Mouse (Mus musculus): ENCODE measurements at regions not wholly inside any gene's neighbourhood (a gene's known extent, or its start where the extent isn't known, plus 50 kb on each side); places are given as distances from the start of the nearest gene placed in this dataset.
"Not testable (repeated sequence)": the region's sequence is repeated elsewhere in the genome, so short reads cannot be mapped to it uniquely, and the experiment has no call there.

- Histone ChIP-seq H3K4me1 (ENCODE audit: control insufficient read depth, insufficient read depth, insufficient read length, low read length) (no peaks in the 10 kb centered on the region), H3K4me3 (ENCODE audit: insufficient read depth, low read depth, low read length) (no peak overlapping the region), H3K27ac (replicated peaks; ENCODE audit: low read depth, low read length) (no peak overlapping the region)
These were observed 161.7 kb downstream of the BC067074 start for GRCm38 (mm10) chr13:113454490-113455295.

GRCm38 (mm10) chr13:113448378-113448777 lies 155.4 kb downstream of the BC067074 start:
- Histone ChIP-seq H3K27ac (replicated peaks; ENCODE audit: low read depth, low read length) (no peak overlapping the region), H3K4me1 (ENCODE audit: control insufficient read depth, insufficient read depth, insufficient read length, low read length) (0 out of 2 replicates have a peak, but pooled peaks cover 2% of the 10 kb centered on the region)

GRCm38 (mm10) chr13:113446226-113446625 lies 153.3 kb downstream of the BC067074 start:
- Histone ChIP-seq H3K27ac (replicated peaks; ENCODE audit: low read depth, low read length) (no peak overlapping the region), H3K4me3 (ENCODE audit: insufficient read depth, low read depth, low read length) (no peak overlapping the region)

More at GRCm38 (mm10) chr13:113448378-113448777, 155.4 kb downstream of the BC067074 start:
- H3K4me3 ChIP-seq (ENCODE audit: insufficient read depth, low read depth, low read length) = no peak overlapping the region

GRCm38 (mm10) chr13:113444481-113444880 lies 151.5 kb downstream of the BC067074 start:
- not testable (repeated sequence) for H3K27ac ChIP-seq (replicated peaks; ENCODE audit: low read depth, low read length); H3K4me3 ChIP-seq (ENCODE audit: insufficient read depth, low read depth, low read length)
- peaks cover 11% of the 10 kb centered on the region; the same call in 1 of the 2 replicates for H3K4me1 ChIP-seq (ENCODE audit: control insufficient read depth, insufficient read depth, insufficient read length, low read length)

More at GRCm38 (mm10) chr13:113446226-113446625, 153.3 kb downstream of the BC067074 start:
- peaks cover 11% of the 10 kb centered on the region; the same call in 1 of the 2 replicates for H3K4me1 ChIP-seq (ENCODE audit: control insufficient read depth, insufficient read depth, insufficient read length, low read length)

DNA sequence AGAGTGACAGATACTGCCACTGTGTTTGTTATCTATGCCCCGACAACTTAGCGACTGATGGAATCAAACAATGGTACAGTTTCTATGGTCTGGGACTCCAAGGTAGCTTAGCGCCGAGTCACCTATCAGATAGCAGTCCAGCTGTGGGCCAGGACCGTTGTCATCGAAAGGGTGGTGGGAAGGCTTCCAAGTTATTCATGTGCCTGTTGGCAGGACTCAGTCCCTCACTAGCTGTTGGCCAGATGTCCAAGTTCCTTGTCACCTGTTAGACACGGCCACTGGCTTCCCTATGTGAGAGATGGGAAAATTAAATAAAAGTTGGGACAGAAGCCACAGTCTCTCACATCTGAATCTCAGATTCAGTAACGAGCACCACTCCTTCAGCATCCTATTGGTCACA lies 150.1 kb downstream of the BC067074 start:
- Histone ChIP-seq H3K4me3 (ENCODE audit: insufficient read depth, low read depth, low read length) (no peak overlapping the region), H3K27ac (replicated peaks; ENCODE audit: low read depth, low read length) (no peak overlapping the region), H3K4me1 (ENCODE audit: control insufficient read depth, insufficient read depth, insufficient read length, low read length) (peaks cover 13% of the 10 kb centered on the region; the same call in 1 of the 2 replicates)

DNA sequence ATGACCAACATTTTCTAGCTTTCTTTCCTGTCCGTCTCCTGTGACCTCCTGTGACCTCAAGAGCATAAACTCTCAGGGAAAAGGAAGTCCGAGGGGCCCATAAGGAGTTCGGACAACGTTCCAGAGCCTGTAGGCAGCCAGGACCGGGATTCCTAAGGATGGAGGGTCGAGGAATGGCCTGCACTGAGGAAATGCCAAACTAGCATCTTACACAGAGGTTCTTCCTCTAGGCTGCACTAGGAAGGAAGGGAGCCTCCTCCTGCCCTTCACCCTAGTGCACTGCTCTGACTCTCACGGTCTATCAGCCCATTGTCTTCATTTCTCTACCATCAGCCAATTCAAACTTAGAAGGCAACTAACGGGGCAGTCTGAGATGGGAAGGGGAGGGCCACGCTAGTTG lies 149.2 kb downstream of the BC067074 start:
- Histone ChIP-seq H3K27ac (replicated peaks; ENCODE audit: low read depth, low read length) (0 out of 2 replicates have a peak overlapping the region, but pooled peaks have one; percentile 21), H3K4me3 (ENCODE audit: insufficient read depth, low read depth, low read length) (no peak overlapping the region), H3K4me1 (ENCODE audit: control insufficient read depth, insufficient read depth, insufficient read length, low read length) (peaks cover 13% of the 10 kb centered on the region; the same call in 1 of the 2 replicates)

- H3K4me3 ChIP-seq (ENCODE audit: insufficient read depth, low read depth, low read length) = no peak overlapping the region
- H3K27ac ChIP-seq (replicated peaks; ENCODE audit: low read depth, low read length) = no peak overlapping the region
- peaks cover 12% of the 10 kb centered on the region; the same call in 1 of the 2 replicates for H3K4me1 ChIP-seq (ENCODE audit: control insufficient read depth, insufficient read depth, insufficient read length, low read length)
These were observed 147.2 kb downstream of the BC067074 start for GRCm38 (mm10) chr13:113440137-113440536.

DNA sequence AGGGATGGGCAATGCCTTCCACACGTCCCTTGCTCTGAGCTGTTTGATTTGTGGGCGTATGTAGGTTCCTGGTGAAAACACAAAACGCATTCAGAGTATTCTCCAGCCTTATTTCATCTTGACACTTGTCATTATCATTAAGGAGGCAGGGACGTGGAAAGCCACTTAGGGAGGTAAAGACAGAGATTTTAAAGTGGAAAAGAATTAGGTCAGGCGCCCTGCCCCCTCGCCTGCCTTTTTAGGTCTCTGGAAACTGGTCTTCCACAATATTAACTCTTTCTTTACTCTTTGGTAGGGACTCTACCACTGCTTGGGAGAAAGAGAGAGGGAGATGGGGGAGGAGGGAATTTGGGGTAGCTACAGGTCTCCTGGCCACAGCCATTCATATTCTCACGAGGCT lies 146.6 kb downstream of the BC067074 start:
- H3K27ac ChIP-seq (replicated peaks; ENCODE audit: low read depth, low read length) = no peak overlapping the region

DNA sequence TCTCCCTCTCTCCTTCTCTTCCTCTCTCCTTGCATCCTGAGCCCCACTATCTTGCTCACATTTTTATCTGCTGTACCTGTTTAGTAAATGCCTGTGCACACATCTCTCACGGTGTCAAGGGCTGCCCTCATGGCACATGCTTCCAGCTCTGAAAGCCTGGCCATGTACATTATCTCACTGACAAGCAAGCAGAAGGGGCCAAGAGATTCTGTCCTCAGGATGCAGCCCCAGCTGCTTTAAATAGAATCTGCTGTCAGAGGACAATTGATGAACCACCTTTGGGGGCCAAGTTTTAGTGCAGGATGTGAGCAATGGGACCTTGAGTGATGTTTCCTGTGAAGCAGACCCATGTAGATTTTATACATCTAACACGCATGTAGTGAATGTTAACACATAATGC lies 145.9 kb downstream of the BC067074 start:
- Histone ChIP-seq H3K4me3 (ENCODE audit: insufficient read depth, low read depth, low read length) (no peak overlapping the region), H3K4me1 (ENCODE audit: control insufficient read depth, insufficient read depth, insufficient read length, low read length) (peaks cover 12% of the 10 kb centered on the region; the same call in 1 of the 2 replicates), H3K27ac (replicated peaks; ENCODE audit: low read depth, low read length) (no peak overlapping the region)

More for the DNA sequence above, 146.6 kb downstream of the BC067074 start:
- Histone ChIP-seq H3K4me1 (ENCODE audit: control insufficient read depth, insufficient read depth, insufficient read length, low read length) (peaks cover 12% of the 10 kb centered on the region; the same call in 1 of the 2 replicates), H3K4me3 (ENCODE audit: insufficient read depth, low read depth, low read length) (no peak overlapping the region)

DNA sequence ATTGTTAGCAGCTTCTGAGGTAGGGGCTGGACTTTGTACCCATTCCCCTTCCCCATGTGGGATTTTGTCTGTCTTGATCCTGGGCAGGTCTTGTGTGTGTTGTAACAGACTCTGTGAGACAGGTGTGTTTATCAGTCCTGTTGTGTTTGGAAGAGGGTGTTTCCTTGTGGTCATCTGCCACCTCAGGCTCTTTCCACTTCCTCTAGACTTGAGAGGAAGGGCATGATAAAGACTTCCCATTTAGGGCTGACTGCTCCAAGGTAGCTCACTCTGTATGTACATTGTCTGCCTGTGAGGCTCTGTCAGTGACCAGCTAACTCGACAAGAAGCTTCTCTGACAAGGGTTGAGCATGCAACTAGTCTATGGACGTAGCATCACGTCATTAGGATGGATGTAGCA lies 143.3 kb downstream of the BC067074 start:
- no peak overlapping the region for H3K4me3 ChIP-seq (ENCODE audit: insufficient read depth, low read depth, low read length)
- peaks cover 2% of the 10 kb centered on the region; the same call in 1 of the 2 replicates for H3K4me1 ChIP-seq (ENCODE audit: control insufficient read depth, insufficient read depth, insufficient read length, low read length)
- H3K27ac ChIP-seq (replicated peaks; ENCODE audit: low read depth, low read length) = no peak overlapping the region

DNA sequence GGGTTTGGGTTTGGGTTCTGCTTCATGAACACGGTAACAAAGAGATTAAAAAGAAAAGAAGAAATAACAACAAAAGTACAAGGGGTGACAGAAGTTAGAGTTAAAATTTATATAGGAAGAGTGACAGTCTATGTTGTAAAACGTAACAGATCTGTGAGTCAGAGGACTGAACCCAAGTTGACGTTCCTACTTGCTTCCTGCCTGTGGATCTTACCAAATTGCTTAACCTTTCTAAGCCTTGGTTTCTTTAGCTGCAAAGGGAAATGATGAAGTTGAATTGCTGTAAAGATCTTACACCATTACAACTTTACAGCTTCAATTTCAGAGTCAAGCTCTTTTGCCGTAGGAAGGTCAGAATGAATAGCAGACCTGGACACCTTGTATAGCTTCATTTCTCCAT lies 142.2 kb downstream of the BC067074 start:
- Histone ChIP-seq H3K27ac (replicated peaks; ENCODE audit: low read depth, low read length) (no peak overlapping the region), H3K4me1 (ENCODE audit: control insufficient read depth, insufficient read depth, insufficient read length, low read length) (peaks cover 2% of the 10 kb centered on the region; the same call in 1 of the 2 replicates), H3K4me3 (ENCODE audit: insufficient read depth, low read depth, low read length) (no peak overlapping the region)

- H3K4me1 ChIP-seq (ENCODE audit: control insufficient read depth, insufficient read depth, insufficient read length, low read length) = no peaks in the 10 kb centered on the region
- H3K4me3 ChIP-seq (ENCODE audit: insufficient read depth, low read depth, low read length) = no peak overlapping the region
- no peak overlapping the region for H3K27ac ChIP-seq (replicated peaks; ENCODE audit: low read depth, low read length)
These were observed 140.5 kb downstream of the BC067074 start for GRCm38 (mm10) chr13:113433456-113433855.

- Histone ChIP-seq H3K27ac (replicated peaks; ENCODE audit: low read depth, low read length) (no peak overlapping the region), H3K4me1 (ENCODE audit: control insufficient read depth, insufficient read depth, insufficient read length, low read length) (no peaks in the 10 kb centered on the region), H3K4me3 (ENCODE audit: insufficient read depth, low read depth, low read length) (no peak overlapping the region)
These were observed 136.7 kb downstream of the BC067074 start for GRCm38 (mm10) chr13:113429615-113430014.

All from brown adipose tissue, adult 24 weeks (tissue).